Comparison of ENCODE assay signal across 23 mouse cellular contexts in genomic region chr11:102890096-102890495, GRCm38 (mm10). TPM values are rescaled to one million over a fixed set of nuclear protein-coding genes. Genes with fewer than 3 reads are reported as not detected.
DNase-seq lines count a peak whose midpoint lies in the region; ATAC-seq and TF ChIP-seq lines count a peak whose summit lies in the region.
"Had no signal": no experiment of that assay in that cellular context is flagged by ENCODE, and none has a peak within 500 bp of the region (broad histone marks: within the 10 kb centered on the region; RNA-seq: fewer than 3 reads in every experiment).

No protein-coding gene starts in this region.

- no peak for DNase-seq in kidney, postnatal 0 days (ENCODE audit: low spot score)
- DNase-seq in kidney, postnatal 14 days, result no peak
- peak; percentile 80 for DNase-seq in 3T3-L1 (ENCODE audit: low read depth, low spot score)
- peak; percentile 49 for DNase-seq in ZHBTc4 (ENCODE audit: low read depth, low spot score)
- no peak for DNase-seq in lung, postnatal 4 days
- no peak for DNase-seq in lung, postnatal 36 days
- DNase-seq: adrenal gland, adult 2 months; B cell, adult 2 months; cerebellum, adult 9-10 months; cerebellum, postnatal 25 days; forebrain, postnatal 0 days; gastrocnemius, postnatal 14 days; heart, adult 2 months; heart, postnatal 14 days had no signal

- H3K79me3 ChIP-seq in C2C12 (ENCODE audit: low read depth), result no peaks in the 10 kb centered on the region

- H3K9me3 ChIP-seq in kidney, postnatal 0 days (replicated peaks; ENCODE audit: low read length), result no peaks in the 10 kb centered on the region
- no peaks in the 10 kb centered on the region for H3K9me3 ChIP-seq in forebrain, embryonic 13.5 days (replicated peaks)
- H3K9me3 ChIP-seq: embryonic facial prominence, embryonic 12.5 days; forebrain, embryonic 12.5 days; heart, embryonic 15.5 days; hindbrain, embryonic 13.5 days; intestine, embryonic 15.5 days had no signal

- no peak overlapping the region for H3K4me3 ChIP-seq in kidney, postnatal 0 days (replicated peaks; ENCODE audit: low read depth, low read length)
- H3K4me3 ChIP-seq in C2C12 (ENCODE audit: insufficient read depth, poor library complexity, severe bottlenecking), result no peak overlapping the region
- no peak overlapping the region for H3K4me3 ChIP-seq in forebrain, embryonic 13.5 days
- H3K4me3 ChIP-seq: embryonic facial prominence, embryonic 12.5 days; forebrain, embryonic 12.5 days; heart, adult 2 months; heart, embryonic 15.5 days; hindbrain, embryonic 13.5 days; intestine, embryonic 15.5 days had no signal

- no peak overlapping the region for H3K9ac ChIP-seq in kidney, postnatal 0 days (ENCODE audit: low read depth, low read length)
- H3K9ac ChIP-seq in forebrain, embryonic 13.5 days, result no peak overlapping the region
- H3K9ac ChIP-seq: embryonic facial prominence, embryonic 12.5 days; forebrain, embryonic 12.5 days; forebrain, postnatal 0 days; heart, embryonic 15.5 days; hindbrain, embryonic 13.5 days; intestine, embryonic 15.5 days had no signal

- TF ChIP-seq CTCF in kidney, postnatal 0 days (IDR thresholded peaks at IDR 0.05; ENCODE audit: low read depth), result 0 out of 2 replicates have a peak, but pooled peaks have one; percentile 15
- no peak for TF ChIP-seq CTCF in C2C12 (IDR thresholded peaks at IDR 0.05; ENCODE audit: control insufficient read depth, insufficient read depth, insufficient read length)

- 0 out of 2 replicates have a peak, but pooled peaks cover 6% of the 10 kb centered on the region for H3K4me1 ChIP-seq in kidney, postnatal 0 days (replicated peaks; ENCODE audit: insufficient read depth, low read length)
- H3K4me1 ChIP-seq in forebrain, embryonic 13.5 days, result peaks cover 10% of the 10 kb centered on the region

- H3K27me3 ChIP-seq in kidney, postnatal 0 days (ENCODE audit: insufficient read depth, low read length), result no peaks in the 10 kb centered on the region
- peaks cover 12% of the 10 kb centered on the region for H3K27me3 ChIP-seq in C2C12 (ENCODE audit: control insufficient read depth, insufficient read depth, insufficient read length)
- peaks cover 47% of the 10 kb centered on the region for H3K27me3 ChIP-seq in forebrain, embryonic 13.5 days
- H3K27me3 ChIP-seq: intestine, embryonic 15.5 days had no signal

- no peak overlapping the region for H3K27ac ChIP-seq in kidney, postnatal 0 days
- H3K27ac ChIP-seq in forebrain, embryonic 13.5 days, result no peak overlapping the region
- H3K27ac ChIP-seq: embryonic facial prominence, embryonic 12.5 days; forebrain, embryonic 12.5 days; heart, adult 2 months; heart, embryonic 15.5 days; hindbrain, embryonic 13.5 days; hindbrain, postnatal 0 days; intestine, embryonic 15.5 days had no signal

- no peak overlapping the region for H3ac ChIP-seq in C2C12 (ENCODE audit: control insufficient read depth, insufficient read length, low read depth)

- no peaks in the 10 kb centered on the region for H3K36me3 ChIP-seq in kidney, postnatal 0 days (ENCODE audit: insufficient read depth, low read length)
- H3K36me3 ChIP-seq in C2C12 (ENCODE audit: control insufficient read depth, insufficient read depth), result no peaks in the 10 kb centered on the region
- no peaks in the 10 kb centered on the region for H3K36me3 ChIP-seq in forebrain, embryonic 13.5 days (ENCODE audit: poor library complexity, severe bottlenecking)
- H3K36me3 ChIP-seq: embryonic facial prominence, embryonic 12.5 days; forebrain, embryonic 12.5 days; heart, embryonic 15.5 days; hindbrain, embryonic 13.5 days; intestine, embryonic 15.5 days had no signal

- H3K4me2 ChIP-seq in kidney, postnatal 0 days (ENCODE audit: low read length), result no peak overlapping the region
- no peak overlapping the region for H3K4me2 ChIP-seq in forebrain, embryonic 13.5 days
- H3K4me2 ChIP-seq: embryonic facial prominence, embryonic 12.5 days; forebrain, embryonic 12.5 days; heart, embryonic 11.5 days; heart, embryonic 15.5 days; hindbrain, embryonic 13.5 days; intestine, embryonic 15.5 days had no signal

- 59% methylated on average over 5 of the region's 5 CpGs for WGBS in kidney, postnatal 0 days
- WGBS in forebrain, embryonic 13.5 days, result 71% methylated on average over 5 of the region's 5 CpGs

- no peaks in the 10 kb centered on the region for H3K79me2 ChIP-seq in C2C12 (ENCODE audit: control insufficient read depth, insufficient read depth)

- ATAC-seq in kidney, postnatal 0 days (replicated peaks; ENCODE audit: low FRiP score, low read depth), result no peak
- ATAC-seq in forebrain, embryonic 13.5 days, result no peak
- ATAC-seq: forebrain, postnatal 0 days; hindbrain, postnatal 0 days; intestine, embryonic 15.5 days had no signal

TF ChIP-seq in C2C12, 6 proteins besides CTCF, POLR2A, EP300 and RAD21:
- TF ChIP-seq MYOD1 (IDR thresholded peaks at IDR 0.05; ENCODE audit: control insufficient read depth, insufficient read length, low read depth) (no peak), FOSL1 (IDR thresholded peaks at IDR 0.05; ENCODE audit: insufficient read depth, low read length, poor library complexity, severe bottlenecking) (no peak), MAX (IDR thresholded peaks at IDR 0.05) (no peak), CEBPB (IDR thresholded peaks at IDR 0.05; ENCODE audit: low read depth) (peak; percentile 80), USF1 (IDR thresholded peaks at IDR 0.05; ENCODE audit: low read depth) (no peak)

RNA-seq across cellular contexts. Expression of gene Fam187a, which starts 5.1 kb away (rescaled TPM):
- 0.11 TPM in 1 of 2 replicates, not detected in the other for polyA plus RNA-seq in kidney, postnatal 0 days (2015; fragmentation: Nextera tagmentation; extraction: Ambion mirVana)
- 0.05 TPM for polyA plus RNA-seq in C2C12 (2012; fragmentation: generic; extraction: Trizol)
- polyA plus RNA-seq in forebrain, embryonic 13.5 days (2015; fragmentation: Nextera tagmentation; extraction: Ambion mirVana), result not detected in 2 replicates
- polyA plus RNA-seq: adrenal gland, adult 2 months; embryonic facial prominence, embryonic 12.5 days; forebrain, embryonic 12.5 days; forebrain, postnatal 0 days; heart, adult 2 months; heart, embryonic 11.5 days; heart, embryonic 15.5 days; hindbrain, embryonic 13.5 days; hindbrain, postnatal 0 days; intestine, embryonic 15.5 days had no signal

RNA-seq across cellular contexts. Expression of gene Ccdc103, which starts 9.1 kb away (rescaled TPM):
- 1.8 and 2.1 TPM in 2 replicates for polyA plus RNA-seq in kidney, postnatal 0 days (2015; fragmentation: Nextera tagmentation; extraction: Ambion mirVana)
- 0.59 TPM for polyA plus RNA-seq in C2C12 (2012; fragmentation: generic; extraction: Trizol)
- polyA plus RNA-seq in forebrain, embryonic 13.5 days (2015; fragmentation: Nextera tagmentation; extraction: Ambion mirVana), result 1.8 and 2.8 TPM in 2 replicates

RNA-seq across cellular contexts. Expression of gene Eftud2, which starts 9.3 kb away (rescaled TPM):
- polyA plus RNA-seq in kidney, postnatal 0 days (2015; fragmentation: Nextera tagmentation; extraction: Ambion mirVana), result 127 and 140 TPM in 2 replicates
- 190 TPM for polyA plus RNA-seq in C2C12 (2012; fragmentation: generic; extraction: Trizol)
- polyA plus RNA-seq in forebrain, embryonic 13.5 days (2015; fragmentation: Nextera tagmentation; extraction: Ambion mirVana), result 199 and 235 TPM in 2 replicates

RNA-seq across cellular contexts. Expression of gene Gfap, which starts 10.6 kb away (rescaled TPM):
- polyA plus RNA-seq in kidney, postnatal 0 days (2015; fragmentation: Nextera tagmentation; extraction: Ambion mirVana), result 0.20 and 0.33 TPM in 2 replicates
- 0.02 TPM for polyA plus RNA-seq in C2C12 (2012; fragmentation: generic; extraction: Trizol)
- polyA plus RNA-seq in forebrain, embryonic 13.5 days (2015; fragmentation: Nextera tagmentation; extraction: Ambion mirVana), result not detected in 2 replicates

RNA-seq across cellular contexts. Expression of gene Kif18b, which starts 34.8 kb away (rescaled TPM):
- polyA plus RNA-seq in kidney, postnatal 0 days (2015; fragmentation: Nextera tagmentation; extraction: Ambion mirVana), result 2.6 and 3.4 TPM in 2 replicates
- 44.9 TPM for polyA plus RNA-seq in C2C12 (2012; fragmentation: generic; extraction: Trizol)
- polyA plus RNA-seq in forebrain, embryonic 13.5 days (2015; fragmentation: Nextera tagmentation; extraction: Ambion mirVana), result 10.3 and 10.7 TPM in 2 replicates

Comparison
In these comparisons a context has a peak if more than half of its experiments do, and no peak if none do; other contexts are left out.
1. DNase-seq: peak in 3T3-L1 (single experiment) and ZHBTc4 (single experiment); none in kidney, postnatal 0 days (single experiment), kidney, postnatal 14 days (single experiment), lung, postnatal 4 days (0 of 2) and lung, postnatal 36 days (single experiment).